Mouse (Mus musculus) kidney, adult 2 months (tissue): ENCODE data around the gene Irf8. TPM values are rescaled to one million over a fixed set of nuclear protein-coding genes. Genes with fewer than 3 reads are reported as not detected.
A peak's percentile ranks its signal among the peaks of the same experiment; 100 is the strongest.

Experiments used
- DNase-seq: peaks from one replicate; pipeline ENCODE4 v3.0.0; 2021
- H3K27ac ChIP-seq: fragments of 200-500 bp; 2 replicates; pipeline ENCODE4 v1.5.1; 2012; ENCODE audit warnings: low read depth, low read length, control low read depth, inconsistent platforms; ENCODE audit not compliant: insufficient read depth
- H3K27me3 ChIP-seq: fragments of 200-500 bp; replicated peaks from 2 replicates; pipeline ENCODE4 v1.6.1; 2012; ENCODE audit warnings: mild to moderate bottlenecking, moderate library complexity, low read length, inconsistent platforms; ENCODE audit not compliant: control insufficient read depth, insufficient read depth
- H3K36me3 ChIP-seq: fragments of 200-500 bp; 2 replicates; pipeline ENCODE4 v1.6.1; 2012; ENCODE audit warnings: mild to moderate bottlenecking, moderate library complexity, low read length, inconsistent platforms; ENCODE audit not compliant: control insufficient read depth, insufficient read depth
- H3K4me1 ChIP-seq: fragments of 200-500 bp; 2 replicates; pipeline ENCODE4 v1.6.1; 2011; ENCODE audit warnings: low read length; ENCODE audit not compliant: control insufficient read depth, insufficient read depth
- H3K4me3 ChIP-seq: fragments of 200-500 bp; 2 replicates; pipeline ENCODE4 v1.5.1; 2011; ENCODE audit warnings: mild to moderate bottlenecking, low read depth, low read length, control low read depth; ENCODE audit not compliant: insufficient read depth
- CTCF ChIP-seq: fragments of 200-500 bp; conservative IDR thresholded peaks from 2 replicates; pipeline ENCODE4 v1.5.1; 2011; ENCODE audit warnings: low read depth, mild to moderate bottlenecking, control low read depth, low read length, moderate library complexity, mixed read lengths; ENCODE audit not compliant: insufficient read depth, insufficient read length
- POLR2A ChIP-seq: fragments of 200-500 bp; IDR thresholded peaks from one replicate; pipeline ENCODE4 v1.6.1; 2011; ENCODE audit warnings: low read depth, low read length, control low read depth
- WGBS: fragments of 180-500 bp; shearing (Covaris S2); methylation state at CpG from one replicate; pipeline ENCODE4 v1.1.7; 2018; 5-methylcytosine and 5-hydroxymethylcytosine counted together
- polyA plus RNA-seq: library from polyadenylated mRNA; depleted of rRNA; stranded (reverse); fragments of >200 nt; gene quantifications from 2 replicates; pipeline ENCODE4 v1.2.3, GENCODE M21; 2012

Gene Irf8
- polyA plus RNA-seq, 1 experiment = 16.7 TPM

DNA sequence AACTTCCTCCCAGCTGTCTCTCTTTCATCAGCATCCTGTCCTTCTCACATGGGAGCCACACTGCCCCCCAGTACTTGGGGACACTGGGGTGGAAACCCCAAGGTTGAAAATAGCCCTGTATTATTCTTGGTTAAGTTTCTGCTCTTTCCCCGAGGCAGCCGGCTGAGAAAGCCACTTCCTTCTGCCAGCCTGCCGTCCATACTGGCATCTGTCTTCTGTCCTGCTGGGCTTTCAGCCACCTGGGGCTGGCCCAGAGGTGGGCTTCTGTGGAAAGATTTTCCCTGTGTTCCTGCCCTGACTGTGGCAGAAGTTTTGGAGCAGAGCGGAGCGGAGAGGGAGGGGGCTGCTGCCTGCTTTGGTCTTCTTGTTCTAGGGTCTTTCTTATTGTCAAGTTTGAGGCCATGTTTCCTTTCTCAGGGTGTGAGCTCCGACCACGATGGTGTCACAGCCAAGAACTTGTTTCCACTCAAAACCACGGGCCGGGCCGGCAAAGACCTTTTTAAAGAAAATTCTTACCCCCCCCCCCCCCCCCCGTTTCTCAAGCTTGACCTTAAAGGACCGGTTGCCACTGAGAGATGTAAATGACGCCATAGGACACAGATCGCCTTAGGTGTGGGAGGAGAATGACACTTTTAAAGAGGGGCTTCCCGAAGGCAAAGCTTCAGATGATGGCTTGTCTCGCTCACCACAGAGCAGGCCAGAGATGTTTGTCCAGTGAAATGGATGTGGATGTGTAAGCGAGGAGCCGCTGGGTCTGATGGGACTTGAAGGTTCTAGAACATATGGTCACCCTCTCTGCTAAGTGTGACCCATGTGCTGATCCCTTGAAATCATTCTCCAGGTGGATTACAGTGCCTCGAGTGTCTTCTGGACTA, 24.4 kb downstream of the Irf8 start:
- no peak overlapping the region for H3K4me3 ChIP-seq
- no peaks in the 10 kb centered on the region for H3K27me3 ChIP-seq
- H3K27ac ChIP-seq = no peak overlapping the region
- 78% methylated on average over 19 of the region's 19 CpGs for WGBS
- no peak for DNase-seq
- H3K36me3 ChIP-seq = no peaks in the 10 kb centered on the region
- H3K4me1 ChIP-seq = peaks cover 7% of the 10 kb centered on the region
- TF ChIP-seq CTCF = no peak
- no peak for TF ChIP-seq POLR2A

DNA sequence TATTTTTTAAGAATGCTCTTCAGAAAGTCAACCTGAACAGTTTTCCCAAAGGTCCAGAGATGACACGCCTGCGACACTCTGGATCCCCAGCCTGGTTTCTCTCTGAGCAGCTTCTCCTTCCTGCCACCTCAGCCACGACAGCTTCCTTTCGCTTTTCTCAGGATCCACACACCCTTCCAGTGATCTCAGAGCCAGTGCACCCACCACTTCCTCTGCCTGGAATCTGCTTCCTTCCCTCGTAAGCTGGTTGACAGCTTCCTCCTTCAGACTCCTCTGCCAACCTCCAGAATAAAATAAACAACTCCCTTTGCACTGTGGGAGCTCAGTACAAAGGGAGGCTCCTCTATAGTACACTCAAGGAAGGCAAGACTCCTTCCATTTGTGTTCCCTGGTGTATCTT, 27.1 kb downstream of the Irf8 start:
- Histone ChIP-seq H3K4me3 (no peak overlapping the region), H3K27ac (no peak overlapping the region), H3K36me3 (no peaks in the 10 kb centered on the region), H3K27me3 (no peaks in the 10 kb centered on the region), H3K4me1 (no peaks in the 10 kb centered on the region)
- TF ChIP-seq POLR2A (no peak), CTCF (no peak)
- 71% methylated on average over 5 of the region's 5 CpGs for WGBS
- DNase-seq = peak; percentile 49

DNA sequence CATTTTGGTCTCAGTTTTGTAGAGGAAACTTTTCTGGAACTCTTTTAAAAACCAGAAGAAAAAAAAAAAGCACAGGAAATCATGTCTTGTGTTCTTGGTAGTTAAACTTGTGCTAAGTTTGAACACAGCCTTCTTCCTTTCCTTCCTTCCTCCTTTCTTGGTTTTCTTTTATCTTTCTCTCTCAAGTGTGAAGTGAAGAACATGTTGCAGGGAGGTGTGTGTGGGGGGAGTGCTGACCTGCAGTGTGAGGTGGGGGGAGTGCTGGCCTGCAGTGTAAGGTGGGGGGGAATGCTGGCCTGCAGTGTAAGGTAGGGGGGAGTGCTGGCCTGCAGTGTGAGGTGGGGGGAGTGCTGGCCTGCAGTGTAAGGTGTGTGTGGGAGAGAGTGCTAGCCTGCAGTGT, 28.5 kb downstream of the Irf8 start:
- Histone ChIP-seq H3K27me3 (no peaks in the 10 kb centered on the region), H3K4me1 (no peaks in the 10 kb centered on the region), H3K36me3 (no peaks in the 10 kb centered on the region), H3K27ac (no peak overlapping the region), H3K4me3 (no peak overlapping the region)
- DNase-seq = no peak
- TF ChIP-seq CTCF (no peak), POLR2A (no peak)

DNA sequence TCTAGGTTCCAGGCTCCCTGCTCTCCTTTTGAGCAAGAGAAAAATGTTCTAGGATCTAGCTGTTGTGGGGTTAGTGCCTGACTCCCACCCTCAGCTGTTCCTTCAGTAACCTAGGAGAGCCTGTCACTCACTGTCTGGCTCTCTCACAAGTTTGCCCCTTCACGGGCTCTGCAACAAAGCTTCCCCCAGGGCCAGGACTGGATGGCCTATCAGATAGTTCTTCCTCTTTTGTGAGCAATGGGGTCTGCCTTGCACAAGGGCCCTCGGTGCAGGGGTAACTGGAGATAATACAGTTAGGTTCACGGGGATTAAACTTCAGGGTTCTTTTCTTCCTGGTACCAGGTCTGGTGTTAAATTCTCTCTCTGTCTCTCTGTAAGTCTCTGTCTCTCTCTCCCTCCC, 30.5 kb downstream of the Irf8 start:
- H3K4me3 ChIP-seq = no peak overlapping the region
- no peaks in the 10 kb centered on the region for H3K4me1 ChIP-seq
- no peaks in the 10 kb centered on the region for H3K36me3 ChIP-seq
- H3K27me3 ChIP-seq = no peaks in the 10 kb centered on the region
- 72% methylated on average over 3 of the region's 3 CpGs for WGBS
- no peak overlapping the region for H3K27ac ChIP-seq
- TF ChIP-seq POLR2A (no peak), CTCF (no peak)
- DNase-seq = no peak

DNA sequence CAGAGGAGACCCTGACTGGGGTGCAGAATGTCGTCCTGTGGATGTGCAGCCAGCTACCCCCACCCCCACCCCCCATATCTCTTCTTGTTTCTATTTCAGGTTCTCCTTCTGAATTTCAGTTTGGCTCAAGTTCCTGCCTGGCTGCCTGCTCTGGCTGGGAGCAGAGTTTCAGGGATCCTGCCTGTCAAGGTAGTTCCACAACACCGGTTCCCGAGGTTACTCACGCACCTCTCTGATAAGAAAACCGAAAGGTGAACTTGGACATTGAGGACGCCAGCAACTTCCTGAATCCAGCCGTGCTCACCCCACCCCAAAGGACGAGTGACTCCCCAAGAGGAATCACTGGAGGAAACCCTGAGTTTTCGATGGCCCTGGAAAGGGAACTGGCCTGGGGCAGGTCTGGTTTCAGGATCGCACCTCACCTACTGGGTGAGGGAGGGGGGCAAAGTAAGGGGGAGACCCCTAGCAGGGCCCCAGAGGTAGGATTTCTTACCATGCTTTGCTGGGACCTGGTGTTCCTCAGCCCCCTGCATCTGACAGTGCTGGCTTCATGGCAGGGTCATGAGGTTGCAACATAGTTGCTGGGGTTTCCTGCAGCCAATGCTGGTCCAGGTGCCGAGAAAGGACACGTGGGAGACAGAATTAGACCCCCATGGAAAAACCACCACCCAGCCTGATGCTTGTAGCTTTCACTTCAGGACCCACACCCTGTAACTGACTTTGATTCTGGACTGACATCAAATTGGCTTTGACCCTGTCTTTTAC, 32.5 kb downstream of the Irf8 start:
- no peaks in the 10 kb centered on the region for H3K27me3 ChIP-seq
- H3K27ac ChIP-seq = no peak overlapping the region
- no peak overlapping the region for H3K4me3 ChIP-seq
- no peak for TF ChIP-seq POLR2A
- no peak for TF ChIP-seq CTCF
- no peak for DNase-seq
- WGBS = 55% methylated on average over 12 of the region's 12 CpGs
- H3K36me3 ChIP-seq = no peaks in the 10 kb centered on the region
- no peaks in the 10 kb centered on the region for H3K4me1 ChIP-seq

DNA sequence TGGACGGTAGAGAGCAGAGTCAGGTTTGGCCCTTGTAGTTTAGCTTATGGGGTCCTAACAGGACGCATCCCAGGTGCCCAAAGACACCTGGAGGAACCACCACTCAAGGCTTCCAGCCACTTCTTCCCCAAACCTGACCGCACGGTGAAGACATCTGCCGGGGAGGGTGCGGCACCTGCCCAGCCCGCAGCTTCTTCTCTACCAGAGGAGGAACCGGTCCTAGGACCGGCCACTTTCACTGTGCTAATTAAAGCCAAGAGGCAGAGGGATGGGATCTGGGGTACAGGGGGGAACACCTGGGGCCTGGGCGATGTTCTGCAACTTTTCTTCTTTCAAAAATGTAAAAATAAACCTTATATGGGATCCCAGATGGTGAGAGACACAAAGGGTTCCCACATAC, 41.0 kb downstream of the Irf8 start:
- H3K36me3 ChIP-seq = no peaks in the 10 kb centered on the region
- no peak for DNase-seq
- H3K27me3 ChIP-seq = no peaks in the 10 kb centered on the region
- no peak overlapping the region for H3K4me3 ChIP-seq
- WGBS = 93% methylated on average over 10 of the region's 10 CpGs
- H3K27ac ChIP-seq = no peak overlapping the region
- TF ChIP-seq POLR2A (no peak), CTCF (no peak)
- no peaks in the 10 kb centered on the region for H3K4me1 ChIP-seq

DNA sequence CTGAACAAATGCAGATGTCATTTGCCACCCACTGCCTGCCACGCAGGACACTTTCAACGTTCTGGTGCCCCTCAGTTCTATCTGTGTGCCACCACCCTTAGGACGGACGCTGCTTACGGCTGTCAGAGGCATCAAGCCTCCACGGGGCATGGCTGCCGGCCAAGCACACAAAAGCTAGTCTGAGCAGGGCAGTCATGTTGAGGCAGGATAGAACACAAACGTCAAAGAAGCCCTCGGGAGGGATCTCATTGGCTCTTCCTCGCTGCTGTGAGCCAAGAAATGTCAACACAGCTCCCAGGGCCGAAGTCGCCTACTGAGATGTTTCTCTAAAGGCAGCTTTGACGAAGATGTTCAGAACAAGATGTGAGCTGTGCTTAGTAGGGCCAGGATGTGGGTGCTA, 41.6 kb downstream of the Irf8 start:
- H3K4me1 ChIP-seq = no peaks in the 10 kb centered on the region
- 74% methylated on average over 13 of the region's 13 CpGs for WGBS
- H3K4me3 ChIP-seq = no peak overlapping the region
- H3K27ac ChIP-seq = no peak overlapping the region
- no peaks in the 10 kb centered on the region for H3K36me3 ChIP-seq
- no peak for DNase-seq
- TF ChIP-seq CTCF = no peak
- TF ChIP-seq POLR2A = no peak
- no peaks in the 10 kb centered on the region for H3K27me3 ChIP-seq
